Mouse (Mus musculus): ENCODE data around the gene Vat1. TPM values are rescaled to one million over a fixed set of nuclear protein-coding genes. Genes with fewer than 3 reads are reported as not detected.

Vat1 gene
- polyA plus RNA-seq, 1 experiment from 2014 or later, result 94.8 TPM

Small RNA genes within 50 kb of the gene (microRNA-seq; reads per million reads assigned to microRNA genes)
- not detected for gene Mir6929

Other genes starting within 250 kb of the Vat1 start
- 17.3 and 18.5 TPM in 2 replicates for gene Ezh1, start 239.8 kb downstream of the Vat1 start, polyA plus RNA-seq (2016; fragmentation: Nextera tagmentation; extraction: Ambion mirVana)
- 60.1 and 62.2 TPM in 2 replicates for gene Ramp2, start 220.2 kb downstream of the Vat1 start, polyA plus RNA-seq (2016; fragmentation: Nextera tagmentation; extraction: Ambion mirVana)
- 90.9 and 97.4 TPM in 2 replicates for gene Vps25, start 212.5 kb downstream of the Vat1 start, polyA plus RNA-seq (2016; fragmentation: Nextera tagmentation; extraction: Ambion mirVana)
- 8.5 and 9.5 TPM in 2 replicates for gene Wnk4, start 205.7 kb downstream of the Vat1 start, polyA plus RNA-seq (2016; fragmentation: Nextera tagmentation; extraction: Ambion mirVana)
- 1.5 TPM in 2 replicates for gene Cntd1, start 187.2 kb downstream of the Vat1 start, polyA plus RNA-seq (2016; fragmentation: Nextera tagmentation; extraction: Ambion mirVana)
- gene Coa3, start 187.1 kb downstream of the Vat1 start, polyA plus RNA-seq (2016; fragmentation: Nextera tagmentation; extraction: Ambion mirVana), result 195 and 210 TPM in 2 replicates
- gene Becn1, start 163.9 kb downstream of the Vat1 start, polyA plus RNA-seq (2016; fragmentation: Nextera tagmentation; extraction: Ambion mirVana), result 154 and 158 TPM in 2 replicates
- gene Psme3, start 150.0 kb downstream of the Vat1 start, polyA plus RNA-seq (2016; fragmentation: Nextera tagmentation; extraction: Ambion mirVana), result 157 and 169 TPM in 2 replicates
- 2.4 and 3.5 TPM in 2 replicates for gene Aoc2, start 141.2 kb downstream of the Vat1 start, polyA plus RNA-seq (2016; fragmentation: Nextera tagmentation; extraction: Ambion mirVana)
- gene Aoc3, start 135.6 kb downstream of the Vat1 start, polyA plus RNA-seq (2016; fragmentation: Nextera tagmentation; extraction: Ambion mirVana), result 0.07 TPM in 1 of 2 replicates, not detected in the other
- not detected in 2 replicates for gene G6pc, start 98.7 kb downstream of the Vat1 start, polyA plus RNA-seq (2016; fragmentation: Nextera tagmentation; extraction: Ambion mirVana)
- gene Aarsd1, start 48.6 kb downstream of the Vat1 start, polyA plus RNA-seq (2016; fragmentation: Nextera tagmentation; extraction: Ambion mirVana), result 77.7 and 79.0 TPM in 2 replicates
- 7.4 and 8.1 TPM in 2 replicates for gene Gm27029, start 41.4 kb downstream of the Vat1 start, polyA plus RNA-seq (2016; fragmentation: Nextera tagmentation; extraction: Ambion mirVana)
- gene Rundc1, start 41.1 kb downstream of the Vat1 start, polyA plus RNA-seq (2016; fragmentation: Nextera tagmentation; extraction: Ambion mirVana), result 27.6 and 29.4 TPM in 2 replicates
- 3.0 and 5.9 TPM in 2 replicates for gene Ptges3l, start 40.9 kb downstream of the Vat1 start, polyA plus RNA-seq (2016; fragmentation: Nextera tagmentation; extraction: Ambion mirVana)
- gene Rpl27, start 23.9 kb downstream of the Vat1 start, polyA plus RNA-seq (2016; fragmentation: Nextera tagmentation; extraction: Ambion mirVana), result 320 and 344 TPM in 2 replicates
- 4.2 and 5.7 TPM in 2 replicates for gene Ifi35, start 17.8 kb downstream of the Vat1 start, polyA plus RNA-seq (2016; fragmentation: Nextera tagmentation; extraction: Ambion mirVana)
- 112 and 121 TPM in 2 replicates for gene Rnd2, start 1.2 kb downstream of the Vat1 start, polyA plus RNA-seq (2016; fragmentation: Nextera tagmentation; extraction: Ambion mirVana)
- gene Brca1, start 85.7 kb upstream of the Vat1 start, polyA plus RNA-seq (2016; fragmentation: Nextera tagmentation; extraction: Ambion mirVana), result 11.2 and 12.1 TPM in 2 replicates
- gene Nbr1, start 85.9 kb upstream of the Vat1 start, polyA plus RNA-seq (2016; fragmentation: Nextera tagmentation; extraction: Ambion mirVana), result 122 and 128 TPM in 2 replicates
- 3.9 and 4.9 TPM in 2 replicates for gene Tmem106a, start 116.0 kb upstream of the Vat1 start, polyA plus RNA-seq (2016; fragmentation: Nextera tagmentation; extraction: Ambion mirVana)
- gene Gm11634, start 133.0 kb upstream of the Vat1 start, polyA plus RNA-seq (2016; fragmentation: Nextera tagmentation; extraction: Ambion mirVana), result not detected in 2 replicates
- gene Rdm1, start 161.0 kb upstream of the Vat1 start, polyA plus RNA-seq (2016; fragmentation: Nextera tagmentation; extraction: Ambion mirVana), result 29.4 and 35.4 TPM in 2 replicates
- gene Arl4d, start 199.3 kb upstream of the Vat1 start, polyA plus RNA-seq (2016; fragmentation: Nextera tagmentation; extraction: Ambion mirVana), result 11.6 and 12.1 TPM in 2 replicates

Data from hindbrain, embryonic 12.5 days (tissue).